Mouse (Mus musculus): ENCODE data around the gene Atxn1.

Gene Atxn1

GRCm38 (mm10) chr13:45964853-45965593 lies at the start of gene Atxn1:
Gene Atxn1 (minus strand): TSS chr13:45965008.
- peak; percentile 78 for DNase-seq

- no peak for DNase-seq
Measured at GRCm38 (mm10) chr13:46011232-46011631, 46.4 kb upstream of the Atxn1 start.

- no peak for DNase-seq
Measured at GRCm38 (mm10) chr13:46010075-46010474, 45.3 kb upstream of the Atxn1 start.

- no peak for DNase-seq
Measured at GRCm38 (mm10) chr13:46008831-46009666, 44.2 kb upstream of the Atxn1 start.

GRCm38 (mm10) chr13:46006211-46007102 lies 41.6 kb upstream of the Atxn1 start:
- peak; percentile 33 for DNase-seq

GRCm38 (mm10) chr13:46005656-46006055 lies 40.8 kb upstream of the Atxn1 start:
- DNase-seq = no peak

- DNase-seq = no peak
Measured at GRCm38 (mm10) chr13:46001356-46001755, 36.5 kb upstream of the Atxn1 start.

GRCm38 (mm10) chr13:45992953-45993352 lies 28.1 kb upstream of the Atxn1 start:
- DNase-seq = no peak

GRCm38 (mm10) chr13:45990486-45990885 lies 25.7 kb upstream of the Atxn1 start:
- no peak for DNase-seq

GRCm38 (mm10) chr13:45979246-45979645 lies 14.4 kb upstream of the Atxn1 start:
- no peak for DNase-seq

GRCm38 (mm10) chr13:45976894-45977293 lies 12.1 kb upstream of the Atxn1 start:
- DNase-seq = no peak

- DNase-seq = no peak
Measured at GRCm38 (mm10) chr13:45974651-45975050, 9.8 kb upstream of the Atxn1 start.

- no peak for DNase-seq
Measured at GRCm38 (mm10) chr13:45973972-45974490, 9.2 kb upstream of the Atxn1 start.

- no peak for DNase-seq
Measured at GRCm38 (mm10) chr13:45970920-45971536, 6.2 kb upstream of the Atxn1 start.

- no peak for DNase-seq
Measured at GRCm38 (mm10) chr13:45968206-45968605, 3.4 kb upstream of the Atxn1 start.

- no peak for DNase-seq
Measured at GRCm38 (mm10) chr13:45967371-45967770, 2.6 kb upstream of the Atxn1 start.

- DNase-seq = no peak
Measured at GRCm38 (mm10) chr13:45966586-45966985, 1.8 kb upstream of the Atxn1 start.

- DNase-seq = peak; percentile 31
Measured at GRCm38 (mm10) chr13:45965594-45966432, 1.0 kb upstream of the Atxn1 start.

GRCm38 (mm10) chr13:45964331-45964852 lies 416 bp downstream of the Atxn1 start:
- no peak for DNase-seq

GRCm38 (mm10) chr13:45963497-45964330 lies 1.1 kb downstream of the Atxn1 start:
- DNase-seq = peak; percentile 81
